Mouse (Mus musculus) ES-Bruce4 (cell line): ENCODE measurements around the gene Ube2z.

Experiments
- CTCF ChIP-seq: IDR thresholded peaks from one replicate; pipeline ENCODE4 v1.8.1; 2011; ENCODE audit warnings: low read depth, low read length
- EP300 ChIP-seq: IDR thresholded peaks from 2 replicates; pipeline ENCODE4 v1.6.1; 2011; ENCODE audit warnings: low read depth, low read length; ENCODE audit not compliant: insufficient read depth
- POLR2A ChIP-seq: IDR thresholded peaks from one replicate; pipeline ENCODE4 v1.8.1; 2011; ENCODE audit warnings: low read length; ENCODE audit not compliant: insufficient read depth

- TF ChIP-seq CTCF: no peak
- TF ChIP-seq POLR2A: no peak
- no peak for TF ChIP-seq EP300
Measured at GRCm38 (mm10) chr11:96037499-96037898, 27.7 kb downstream of the Ube2z start.
